Mouse (Mus musculus): ENCODE data around the gene Nebl. TPM values are rescaled to one million over a fixed set of nuclear protein-coding genes. Genes with fewer than 3 reads are reported as not detected.

The Nebl gene
- total RNA-seq, 2 experiments from 2014 or later = 5.5 to 8.2 TPM

DNA sequence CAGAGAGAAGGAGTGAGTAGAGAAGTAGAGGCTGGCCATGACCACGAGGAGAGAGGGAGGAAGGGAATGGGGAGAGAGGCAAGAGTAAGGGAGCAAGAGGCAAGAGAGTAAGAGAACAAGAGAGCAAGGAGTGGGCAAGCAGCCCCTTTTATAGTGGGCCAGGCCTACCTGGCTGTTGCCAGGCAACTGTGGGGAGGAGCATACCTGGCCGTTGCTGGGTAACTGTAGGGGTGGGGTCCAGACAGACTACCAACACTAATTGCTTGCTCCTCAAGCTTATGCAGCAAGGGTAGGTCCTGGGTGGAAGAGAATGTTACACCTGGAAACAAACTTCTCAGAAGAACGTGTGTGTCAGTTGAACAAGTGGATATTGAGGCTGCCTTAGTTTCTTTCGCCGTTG is 20.0 kb downstream of the Nebl start:
- DNase-seq (ENCODE audit: low spot score in 2 of 2) = no peak

DNA sequence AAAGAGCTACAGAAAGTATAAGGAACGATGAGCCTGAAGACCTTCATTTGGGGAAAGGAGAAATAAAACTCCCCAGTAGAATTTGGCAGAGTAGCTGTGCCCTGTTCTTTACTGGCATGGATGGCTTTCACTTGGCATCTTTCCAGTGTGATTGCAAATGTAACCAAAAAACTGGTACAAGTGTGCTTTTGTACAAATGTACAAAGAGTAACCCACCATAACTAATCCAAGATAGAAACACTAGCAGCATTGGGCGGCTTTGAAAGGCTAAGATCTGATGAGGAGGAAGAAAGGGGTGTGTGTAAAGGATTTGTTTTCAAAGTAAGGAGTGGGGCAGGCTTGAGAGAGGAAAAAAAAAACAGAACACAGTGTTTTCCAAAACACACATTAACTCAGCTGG is 21.2 kb downstream of the Nebl start:
- DNase-seq (ENCODE audit: low spot score in 2 of 2) = no peak

DNA sequence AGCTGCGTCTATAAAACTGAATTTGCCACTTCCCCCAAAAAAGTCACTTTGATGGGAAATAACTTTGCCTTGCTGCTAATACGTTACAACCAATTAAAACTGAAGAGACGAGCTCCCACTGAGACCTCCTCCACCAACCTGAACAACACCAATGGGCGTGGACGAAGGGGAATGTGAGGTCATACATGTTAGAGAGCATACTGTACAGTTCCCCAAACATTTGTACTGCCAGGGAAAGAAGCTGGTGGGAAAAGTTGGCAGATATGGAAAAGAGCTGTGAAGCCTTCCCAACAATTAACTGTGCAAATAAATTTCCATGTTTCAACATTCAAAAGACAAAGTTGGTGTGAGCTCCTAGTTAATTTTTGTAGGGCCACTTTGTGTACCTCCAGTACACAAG is 25.3 kb downstream of the Nebl start:
- DNase-seq (ENCODE audit: low spot score in 2 of 2) = no peak

DNA sequence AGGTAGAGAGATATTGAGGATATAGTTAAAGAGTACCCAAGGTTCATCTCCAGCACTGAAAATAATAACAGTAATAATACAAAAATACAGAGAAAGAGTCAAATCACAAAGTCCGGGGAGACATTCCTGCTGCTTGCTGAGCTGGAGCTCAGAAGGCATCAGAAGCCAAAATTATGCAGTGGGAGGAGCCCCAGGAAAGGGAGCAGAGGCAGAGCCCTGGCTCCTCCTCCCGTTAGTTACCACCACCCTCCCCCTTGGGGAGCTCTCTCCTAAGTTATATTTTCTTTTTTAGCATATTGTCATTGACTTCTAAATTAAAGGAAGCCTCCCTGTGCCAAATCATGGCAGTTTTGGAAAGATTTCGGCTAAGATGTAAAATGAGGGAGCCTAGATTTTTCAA is 25.8 kb downstream of the Nebl start:
- no peak for DNase-seq (ENCODE audit: low spot score in 2 of 2)

DNA sequence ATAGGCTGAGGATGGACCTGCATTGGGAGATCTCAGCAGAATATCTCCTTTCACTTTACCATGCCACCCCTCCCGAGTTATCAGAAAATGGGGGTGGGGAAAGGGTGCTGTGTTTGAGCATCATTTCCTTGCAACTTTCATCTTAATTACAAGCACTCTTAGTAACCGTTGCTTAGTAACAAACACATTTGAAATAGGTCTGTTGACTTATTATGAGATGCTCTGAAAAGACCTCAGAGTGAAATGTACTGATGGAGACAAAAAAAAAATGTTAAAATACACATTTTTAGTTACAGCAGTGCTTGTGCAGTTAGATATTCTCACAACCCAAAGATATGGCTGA is 28.1 kb downstream of the Nebl start:
- DNase-seq (ENCODE audit: low spot score in 2 of 2) = no peak

DNA sequence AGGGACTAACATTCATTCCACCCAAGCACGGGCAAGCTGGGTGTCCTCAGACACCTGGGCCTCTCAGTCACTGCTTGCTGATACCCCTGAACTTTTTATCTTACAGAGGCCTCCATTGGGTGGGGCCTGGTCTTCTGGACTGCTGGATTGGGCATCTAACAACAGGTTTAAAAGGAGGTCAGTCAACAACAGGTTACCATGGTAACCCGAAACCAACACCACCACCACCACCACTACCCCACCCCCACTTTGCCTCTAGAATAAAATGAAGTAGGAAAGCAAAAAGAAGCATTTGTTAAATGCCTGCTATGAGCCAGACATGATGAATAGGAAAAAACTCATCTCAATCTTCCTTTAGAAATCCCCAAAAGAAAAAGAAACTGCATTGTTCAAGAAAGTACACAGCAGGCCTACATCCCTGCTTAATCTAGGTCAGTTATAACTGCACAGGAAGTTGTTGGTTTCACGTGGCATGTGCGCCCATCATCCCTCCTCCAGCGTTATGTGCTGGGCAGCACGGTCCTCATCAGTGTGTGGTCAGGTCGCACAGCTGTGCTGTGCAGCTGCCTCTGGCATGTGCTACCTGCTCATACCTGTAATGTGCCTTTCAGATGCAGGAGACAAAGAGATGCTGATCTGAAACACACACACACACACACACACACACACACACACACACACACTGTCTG is 28.6 kb downstream of the Nebl start:
- DNase-seq (ENCODE audit: low spot score in 2 of 2) = no peak

DNA sequence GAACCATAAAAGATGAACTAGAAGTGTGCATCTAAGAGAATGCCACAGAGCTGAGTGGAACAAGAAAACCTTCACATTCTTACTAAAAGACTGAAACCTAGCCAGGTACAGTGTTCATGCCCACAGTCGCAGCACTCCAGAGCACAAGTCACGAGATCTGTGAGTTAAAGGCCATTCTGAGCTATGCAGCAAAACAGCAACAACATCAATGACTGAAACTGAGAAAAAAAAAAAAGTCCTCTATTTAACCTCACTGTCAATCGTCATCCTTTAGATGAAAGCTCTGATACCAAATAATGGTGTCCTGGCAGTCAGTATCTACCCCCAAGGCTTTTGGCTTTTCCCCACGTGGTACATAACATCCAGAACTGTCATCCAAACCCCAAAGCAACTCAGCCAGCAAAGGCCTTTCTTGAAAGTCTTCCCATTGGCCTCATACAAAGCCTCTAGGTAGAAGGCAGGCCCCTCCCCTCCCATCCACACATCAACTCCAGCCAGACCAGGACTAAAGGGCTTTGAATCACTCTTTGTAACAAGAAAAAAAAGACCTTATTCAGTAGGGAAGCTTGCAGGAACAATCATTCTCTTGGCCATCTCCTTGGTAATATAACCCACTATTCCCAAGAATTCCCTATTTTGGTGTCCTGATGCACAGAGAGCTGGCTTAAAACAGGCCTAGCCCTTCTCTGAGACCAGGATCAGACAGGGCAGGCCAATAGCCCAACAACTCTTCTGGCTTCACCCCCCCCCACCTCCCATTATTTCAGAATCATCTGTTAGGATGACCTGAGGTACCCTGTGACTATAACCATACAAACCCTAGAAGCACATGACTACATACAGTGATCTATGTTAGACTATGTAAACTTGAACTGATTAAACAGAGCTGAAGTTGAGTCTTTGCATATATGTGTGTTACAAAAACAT is 32.8 kb downstream of the Nebl start:
- no peak for DNase-seq (ENCODE audit: low spot score in 2 of 2)

DNA sequence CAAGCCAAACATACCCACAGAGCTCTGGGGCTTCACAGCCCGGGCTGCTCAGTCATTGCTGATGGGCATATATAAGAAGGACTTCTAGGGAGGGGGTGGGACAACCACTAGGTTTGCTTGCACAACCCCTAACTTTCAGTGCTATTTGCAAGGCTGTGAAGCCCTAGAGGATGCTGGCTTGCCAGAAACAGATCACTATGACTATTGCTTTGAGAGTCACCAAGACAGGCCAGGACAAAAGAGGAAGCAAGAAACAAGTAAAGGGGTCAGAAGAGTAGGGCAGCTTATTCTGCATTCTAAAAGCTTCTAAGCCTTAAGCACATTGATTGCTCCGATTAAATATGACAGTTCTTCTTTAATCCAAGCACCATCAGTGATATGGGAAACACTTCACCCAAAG is 38.3 kb downstream of the Nebl start:
- DNase-seq (ENCODE audit: low spot score in 2 of 2) = no peak

DNA sequence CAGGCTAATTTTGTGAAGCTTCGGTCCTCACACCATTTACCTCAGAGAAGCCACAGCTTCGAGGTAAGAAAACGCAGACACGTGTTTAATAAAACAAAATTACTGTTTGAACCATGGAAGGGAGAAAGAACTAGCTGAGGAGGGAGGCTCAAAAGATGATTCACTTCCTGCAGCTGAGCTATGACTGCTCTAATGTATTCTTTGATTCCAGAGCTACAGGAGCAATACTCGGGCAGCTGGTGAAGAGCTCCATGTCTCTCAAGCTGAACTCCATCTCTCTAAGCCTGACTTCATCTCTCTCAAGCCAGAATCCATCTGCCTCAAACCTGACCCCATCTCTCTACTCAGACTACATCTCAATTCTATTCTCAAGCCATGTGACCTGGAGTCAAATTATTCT is 41.0 kb downstream of the Nebl start:
- DNase-seq (ENCODE audit: low spot score in 2 of 2) = no peak

DNA sequence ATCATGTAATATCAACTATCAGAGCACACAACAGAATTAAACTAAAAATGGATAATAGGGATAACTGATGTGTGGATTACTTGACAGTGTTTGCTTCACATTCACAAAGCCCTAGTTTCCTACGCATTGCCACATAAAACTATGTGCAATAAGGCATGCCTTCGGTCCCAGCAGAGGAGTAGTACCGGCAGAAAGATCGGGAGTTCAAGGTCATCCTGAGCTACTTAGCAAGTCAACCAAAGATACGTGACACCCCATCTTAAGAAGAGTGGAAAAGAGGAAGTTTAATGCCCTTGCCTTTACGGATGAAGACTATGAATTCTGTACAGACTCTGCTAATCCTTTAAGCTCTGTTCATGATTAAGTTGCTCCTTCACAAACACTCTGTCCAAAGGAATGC is 44.1 kb downstream of the Nebl start:
- no peak for DNase-seq (ENCODE audit: low spot score in 2 of 2)

DNA sequence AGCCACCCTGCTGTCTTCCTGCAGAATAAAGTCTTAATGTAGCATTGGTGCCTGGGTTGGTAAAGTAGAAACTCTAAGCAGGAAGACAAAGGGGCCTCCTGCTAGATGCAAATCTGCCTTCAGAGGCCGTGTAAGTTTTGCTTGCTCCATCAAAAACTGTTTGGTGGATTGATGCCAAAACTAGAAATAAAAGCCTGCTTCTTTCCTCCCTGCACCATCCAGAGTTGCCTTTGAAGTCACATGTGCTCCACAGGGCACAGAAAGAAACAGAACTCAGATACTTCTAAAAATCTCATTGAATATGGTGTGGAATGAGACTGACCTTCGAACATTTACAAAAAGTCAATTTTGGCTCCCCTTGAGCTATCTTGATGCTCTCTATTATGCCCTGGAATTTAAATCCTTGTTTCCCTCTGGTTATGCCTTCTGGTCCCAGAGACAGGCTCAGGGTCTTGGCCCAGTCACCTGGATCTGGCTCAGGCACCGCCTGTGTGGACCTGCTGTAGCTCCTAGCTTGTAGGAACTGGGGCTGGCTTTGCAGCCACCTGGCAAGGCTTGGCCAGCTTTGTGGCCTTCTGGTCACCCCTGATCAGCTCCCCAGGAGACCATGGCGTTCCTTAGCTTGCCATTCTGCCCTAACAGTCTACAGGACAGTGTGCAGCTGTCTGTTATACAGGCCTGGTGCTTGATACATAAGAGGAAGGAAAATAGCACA is 47.8 kb downstream of the Nebl start:
- DNase-seq (ENCODE audit: low spot score in 2 of 2) = no peak

DNA sequence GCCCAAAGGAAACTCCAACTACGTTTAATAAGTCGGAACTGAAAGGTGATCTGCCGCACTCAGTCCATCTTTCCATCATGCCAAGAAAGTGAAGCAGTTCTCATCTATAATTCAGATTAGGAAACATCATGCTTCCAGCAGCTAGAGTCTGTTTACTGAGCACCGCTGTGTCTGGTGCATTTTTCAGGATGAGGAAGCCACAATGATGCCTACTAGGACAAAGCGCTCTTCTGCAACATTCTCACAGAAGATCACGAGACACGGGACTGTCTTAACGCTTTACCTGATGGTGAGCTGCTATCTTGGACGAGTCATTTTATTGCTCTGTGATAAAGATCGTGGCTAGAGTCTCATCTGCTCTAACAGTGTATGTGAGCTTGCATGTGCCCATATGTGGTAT is 59.1 kb downstream of the Nebl start:
- no peak for DNase-seq (ENCODE audit: low spot score in 2 of 2)

DNA sequence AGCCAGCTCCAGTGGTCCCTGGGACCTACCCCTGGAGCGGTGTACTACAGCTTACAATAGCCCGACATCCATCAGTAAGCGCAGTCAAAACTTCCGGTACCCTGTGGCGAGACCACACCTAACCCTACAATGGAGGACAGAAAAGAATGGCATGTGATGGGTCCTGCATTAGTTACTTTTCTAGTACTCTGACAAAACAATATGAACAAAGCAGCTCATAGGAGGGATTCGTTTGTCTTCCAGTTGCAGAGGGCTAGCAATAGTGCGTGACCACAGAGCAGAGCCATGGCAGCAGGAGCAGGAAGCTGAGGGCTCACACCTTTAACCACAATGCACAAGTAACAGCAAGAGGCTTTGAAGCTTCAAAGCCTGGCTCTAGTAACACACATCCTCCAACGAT is 59.7 kb downstream of the Nebl start:
- DNase-seq (ENCODE audit: low spot score in 2 of 2) = no peak

DNA sequence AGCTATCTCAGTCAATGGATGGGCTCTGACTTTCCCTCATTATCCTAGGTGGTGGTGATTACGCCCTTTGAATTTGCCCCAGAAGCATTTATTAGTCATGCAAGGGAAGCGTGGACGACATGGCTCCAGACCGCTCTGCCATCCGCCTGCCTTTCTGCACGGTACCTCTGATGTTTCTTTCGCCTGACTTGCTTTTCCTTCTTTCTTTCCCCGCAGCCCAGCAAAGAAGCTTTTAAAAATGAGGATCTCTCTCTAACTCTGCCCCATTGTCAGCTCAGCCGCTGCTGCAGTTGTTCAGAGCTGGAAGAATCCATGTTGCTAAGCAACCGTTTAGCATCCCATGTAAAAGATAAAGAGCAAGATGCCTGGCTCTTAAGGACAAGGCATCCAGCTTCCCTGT is 61.3 kb downstream of the Nebl start:
- no peak for DNase-seq (ENCODE audit: low spot score in 2 of 2)

DNA sequence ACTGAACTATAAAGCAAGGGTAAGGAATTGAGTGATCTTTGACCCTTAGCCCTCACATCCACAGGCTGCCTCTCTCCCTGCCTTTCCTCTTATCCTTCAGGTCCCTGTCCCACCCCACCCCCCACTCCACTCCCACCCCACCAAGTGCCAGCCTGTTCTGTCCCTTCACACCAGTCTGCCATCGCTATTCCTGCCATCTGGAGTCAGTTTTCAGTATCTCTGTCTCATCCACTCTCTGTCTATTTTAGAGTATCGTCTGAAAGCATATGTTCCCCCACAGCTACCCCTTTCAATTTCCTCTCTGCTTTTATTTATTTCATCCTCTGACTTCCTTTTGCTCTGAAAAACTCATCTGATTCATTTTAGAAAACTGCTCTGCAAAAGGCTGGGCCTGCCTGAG is 62.3 kb downstream of the Nebl start:
- DNase-seq (ENCODE audit: low spot score in 2 of 2) = no peak

DNA sequence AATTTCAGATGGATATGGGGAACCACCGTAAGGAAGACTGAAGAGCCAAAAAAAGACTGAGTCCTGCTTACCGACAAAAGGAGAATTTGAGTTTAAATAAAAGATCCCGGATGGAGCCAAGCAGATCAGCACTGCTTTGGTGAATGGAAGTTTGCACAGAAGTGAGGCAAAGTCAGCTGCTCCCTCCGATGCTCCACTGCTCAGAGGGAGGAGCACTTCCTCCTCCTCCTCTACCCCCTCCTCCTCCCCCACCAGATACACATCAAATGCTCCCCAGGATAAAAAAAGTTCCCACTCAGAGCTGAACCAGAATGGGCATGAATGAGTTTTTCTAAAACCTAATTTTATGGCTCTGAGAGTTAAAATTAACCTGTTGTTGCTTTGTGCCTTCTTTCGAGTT is 73.1 kb downstream of the Nebl start:
- DNase-seq (ENCODE audit: low spot score in 2 of 2) = no peak

DNA sequence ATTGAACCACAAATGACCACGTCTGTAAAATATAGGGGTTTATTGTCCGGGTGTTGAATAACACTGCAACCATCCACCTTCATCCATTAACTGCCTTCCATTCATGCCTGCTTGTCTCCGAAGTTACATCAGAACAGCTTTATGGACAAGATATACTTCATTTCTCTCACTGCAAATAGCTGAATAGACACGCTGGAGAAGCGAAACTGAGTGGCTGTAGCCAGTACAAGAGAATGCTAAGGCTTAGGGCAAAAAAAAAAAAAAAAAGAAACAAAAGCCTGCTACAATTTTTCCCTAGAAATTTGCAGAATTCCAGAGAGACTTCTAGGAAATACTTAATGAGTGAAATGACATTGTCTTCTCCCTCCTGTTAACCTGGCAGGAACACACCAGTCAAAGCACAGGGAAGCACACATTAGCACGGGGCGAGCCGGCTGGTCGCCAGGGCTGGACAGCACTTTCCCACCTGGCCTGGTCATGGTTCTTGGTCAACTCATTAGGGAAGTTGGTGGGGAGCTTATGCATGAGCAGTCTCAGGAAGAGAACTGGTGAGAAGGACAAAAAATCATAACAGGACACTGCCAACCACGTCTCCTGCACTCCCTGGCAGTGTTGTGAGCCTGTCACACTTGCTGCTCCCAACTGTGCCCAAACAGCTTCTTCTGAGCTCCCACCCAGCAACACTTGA is 81.0 kb downstream of the Nebl start:
- DNase-seq (ENCODE audit: low spot score in 2 of 2) = no peak

DNA sequence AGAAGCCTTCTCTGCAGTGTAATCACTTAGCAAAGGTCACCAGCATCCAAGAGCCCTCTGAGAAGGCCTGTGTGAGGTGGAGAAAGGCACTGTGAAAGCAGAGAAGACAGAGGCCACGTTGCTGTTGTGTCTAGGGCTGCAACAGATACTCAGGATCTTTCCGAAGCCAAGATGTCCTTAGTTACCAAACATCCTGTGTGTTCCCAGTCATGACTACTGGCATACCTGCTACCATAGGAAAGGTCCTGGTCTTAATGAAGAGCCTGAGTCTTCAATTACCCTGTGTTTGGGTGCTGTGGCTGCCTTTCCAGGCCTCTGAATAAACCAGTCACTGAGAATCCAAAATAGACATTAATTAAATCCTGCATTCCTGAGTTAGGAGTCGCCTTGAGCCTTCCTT is 81.5 kb downstream of the Nebl start:
- no peak for DNase-seq (ENCODE audit: low spot score in 2 of 2)

DNA sequence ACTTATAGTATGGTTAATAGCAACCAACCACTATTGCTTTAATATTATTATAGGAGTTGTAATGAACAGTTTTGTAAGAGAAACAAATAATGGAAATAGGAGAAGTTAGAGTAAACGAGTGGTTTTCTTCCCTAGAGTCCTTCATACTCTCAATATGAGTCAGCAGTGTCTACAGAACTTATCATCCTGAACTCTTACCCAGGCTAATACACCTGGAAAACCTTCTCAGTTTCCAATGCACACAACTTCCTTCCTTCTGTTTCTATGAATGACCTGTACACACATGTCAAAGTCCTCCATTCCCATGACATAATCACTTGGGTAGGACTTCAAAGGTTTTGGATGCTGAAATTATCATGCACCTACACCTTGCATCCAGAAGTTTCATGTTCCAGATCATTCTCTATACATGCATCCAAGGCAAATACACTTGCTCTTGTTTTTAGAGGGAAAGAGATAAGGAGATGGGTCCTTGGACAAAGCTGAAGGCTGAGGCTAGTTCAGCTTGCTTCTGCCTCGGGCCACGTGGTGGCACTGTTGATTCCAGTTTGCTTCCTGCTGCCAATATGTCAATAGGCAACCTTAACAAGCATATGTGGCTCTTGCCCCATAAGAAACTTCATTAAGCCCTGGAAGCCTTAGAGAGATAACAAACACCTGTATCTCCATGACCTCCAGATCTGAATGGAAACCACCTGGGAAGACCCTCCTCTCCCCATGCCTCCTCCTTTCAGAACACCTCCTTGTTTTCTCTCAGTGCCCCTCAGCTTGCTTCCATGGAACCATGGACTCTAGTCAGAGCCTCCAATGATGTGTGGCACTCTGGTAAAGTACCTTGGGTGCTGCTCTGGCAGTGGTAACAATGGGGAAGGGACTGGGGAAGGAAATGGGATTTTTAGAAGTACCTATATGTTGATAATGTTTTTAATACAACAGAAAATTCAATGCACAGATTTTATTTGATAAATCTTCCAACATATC is 86.7 kb downstream of the Nebl start:
- peak; percentile 41 to 47 for DNase-seq (ENCODE audit: low spot score in 2 of 2)

DNA sequence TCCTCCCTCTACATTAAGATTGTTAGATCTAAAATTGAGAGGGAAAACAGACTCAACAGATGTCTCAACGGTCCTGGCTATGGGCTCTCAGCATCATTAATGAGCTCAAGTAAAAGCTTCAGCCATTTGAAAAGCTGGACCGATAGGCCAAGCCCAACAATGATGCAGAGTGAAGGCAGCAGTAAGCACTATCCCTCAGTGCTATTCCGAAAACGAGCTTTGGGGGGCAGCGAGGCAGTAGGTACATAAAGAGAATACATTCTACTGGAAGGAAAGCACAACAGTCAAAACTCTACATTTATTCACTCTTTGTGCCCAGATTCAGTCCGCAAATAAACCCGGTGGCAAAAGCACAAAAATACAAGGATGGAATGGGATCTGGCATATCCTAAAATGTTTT is 87.4 kb downstream of the Nebl start:
- no peak for DNase-seq (ENCODE audit: low spot score in 2 of 2)
